Mouse (Mus musculus): ENCODE results near the gene Cdk18.

- TF ChIP-seq POLR2A (IDR thresholded peaks at IDR 0.05; ENCODE audit: borderline replicate concordance, extremely low read depth, insufficient read depth, insufficient read length, poor library complexity, severe bottlenecking) = no peak
- no peak for TF ChIP-seq CTCF (IDR thresholded peaks at IDR 0.05; ENCODE audit: borderline replicate concordance, extremely low read depth, insufficient read depth, insufficient read length)
These were observed 11.2 kb downstream of the Cdk18 start for GRCm38 (mm10) chr1:132128311-132128710.
